Mouse (Mus musculus) kidney, adult 2 months (tissue): ENCODE measurements around the gene Actg1. TPM values are rescaled to one million over a fixed set of nuclear protein-coding genes. Genes with fewer than 3 reads are reported as not detected.

ENCODE experiments used
- DNase-seq: peaks from one replicate; pipeline ENCODE4 v3.0.0; 2021
- H3K27ac ChIP-seq: fragments of 200-500 bp; 2 replicates; pipeline ENCODE4 v1.5.1; 2012; ENCODE audit warnings: low read depth, low read length, control low read depth, inconsistent platforms; ENCODE audit not compliant: insufficient read depth
- H3K27me3 ChIP-seq: fragments of 200-500 bp; replicated peaks from 2 replicates; pipeline ENCODE4 v1.6.1; 2012; ENCODE audit warnings: mild to moderate bottlenecking, moderate library complexity, low read length, inconsistent platforms; ENCODE audit not compliant: control insufficient read depth, insufficient read depth
- H3K36me3 ChIP-seq: fragments of 200-500 bp; 2 replicates; pipeline ENCODE4 v1.6.1; 2012; ENCODE audit warnings: mild to moderate bottlenecking, moderate library complexity, low read length, inconsistent platforms; ENCODE audit not compliant: control insufficient read depth, insufficient read depth
- H3K4me1 ChIP-seq: fragments of 200-500 bp; 2 replicates; pipeline ENCODE4 v1.6.1; 2011; ENCODE audit warnings: low read length; ENCODE audit not compliant: control insufficient read depth, insufficient read depth
- H3K4me3 ChIP-seq: fragments of 200-500 bp; 2 replicates; pipeline ENCODE4 v1.5.1; 2011; ENCODE audit warnings: mild to moderate bottlenecking, low read depth, low read length, control low read depth; ENCODE audit not compliant: insufficient read depth
- CTCF ChIP-seq: fragments of 200-500 bp; conservative IDR thresholded peaks from 2 replicates; pipeline ENCODE4 v1.5.1; 2011; ENCODE audit warnings: low read depth, mild to moderate bottlenecking, control low read depth, low read length, moderate library complexity, mixed read lengths; ENCODE audit not compliant: insufficient read depth, insufficient read length
- POLR2A ChIP-seq: fragments of 200-500 bp; IDR thresholded peaks from one replicate; pipeline ENCODE4 v1.6.1; 2011; ENCODE audit warnings: low read depth, low read length, control low read depth
- WGBS: fragments of 180-500 bp; shearing (Covaris S2); methylation state at CpG from one replicate; pipeline ENCODE4 v1.1.7; 2018; 5-methylcytosine and 5-hydroxymethylcytosine counted together
- polyA plus RNA-seq: library from polyadenylated mRNA; depleted of rRNA; stranded (reverse); fragments of >200 nt; gene quantifications from 2 replicates; pipeline ENCODE4 v1.2.3, GENCODE M21; 2012

The Actg1 gene
- polyA plus RNA-seq, 1 experiment = 981 TPM

GRCm38 (mm10) chr11:120337447-120337846 lies 10.9 kb downstream of the Actg1 start:
- Histone ChIP-seq H3K27ac (no peak overlapping the region), H3K4me1 (peaks cover 4% of the 10 kb centered on the region; the same call in 1 of the 2 replicates), H3K27me3 (no peaks in the 10 kb centered on the region), H3K36me3 (no peaks in the 10 kb centered on the region), H3K4me3 (no peak overlapping the region)
- TF ChIP-seq POLR2A (no peak), CTCF (0 out of 2 replicates have a peak, but pooled peaks have one; percentile 10)
- DNase-seq = no peak
- WGBS = 74% methylated on average over 2 of the region's 2 CpGs

DNA sequence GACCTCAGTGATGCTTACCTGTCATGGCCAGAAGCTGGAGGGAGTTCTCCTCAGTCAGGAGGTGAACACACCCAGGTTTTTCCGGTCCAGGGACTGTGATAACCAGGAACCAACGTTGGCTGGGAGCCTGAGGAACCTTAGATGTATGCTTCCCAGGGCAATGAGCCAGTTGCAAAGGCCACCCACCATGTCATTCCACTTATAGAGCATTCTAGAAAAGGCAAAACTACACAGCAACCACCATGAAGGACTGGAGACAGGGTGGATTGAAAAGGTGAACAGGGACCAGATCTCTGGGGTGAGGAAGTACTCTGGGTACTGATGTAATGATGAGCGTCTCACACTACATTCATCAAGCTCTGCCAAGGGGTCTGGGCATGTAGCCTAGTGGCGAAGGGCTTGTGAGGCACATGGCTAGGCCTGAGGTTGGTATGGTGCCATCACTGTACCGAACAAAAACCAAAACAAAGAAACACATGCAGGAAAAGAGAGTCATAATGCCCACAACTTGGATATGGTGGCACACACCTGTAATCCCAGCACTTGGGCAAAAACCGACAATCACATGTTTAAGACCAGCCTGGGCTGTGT lies 12.8 kb downstream of the Actg1 start:
- TF ChIP-seq POLR2A = no peak
- no peak for TF ChIP-seq CTCF
- WGBS = 76% methylated on average over 6 of the region's 6 CpGs
- H3K27me3 ChIP-seq = no peaks in the 10 kb centered on the region
- no peak overlapping the region for H3K4me3 ChIP-seq
- no peak for DNase-seq
- H3K36me3 ChIP-seq = no peaks in the 10 kb centered on the region
- no peak overlapping the region for H3K27ac ChIP-seq
- H3K4me1 ChIP-seq = peaks cover 4% of the 10 kb centered on the region; the same call in 1 of the 2 replicates

GRCm38 (mm10) chr11:120320156-120320555 lies 28.2 kb downstream of the Actg1 start:
- no peak for TF ChIP-seq CTCF
- TF ChIP-seq POLR2A = no peak
- no peaks in the 10 kb centered on the region for H3K36me3 ChIP-seq
- no peaks in the 10 kb centered on the region for H3K27me3 ChIP-seq
- DNase-seq = no peak
- no peak overlapping the region for H3K4me3 ChIP-seq
- peaks cover 7% of the 10 kb centered on the region for H3K4me1 ChIP-seq
- WGBS = 93% methylated on average over 10 of the region's 10 CpGs
- no peak overlapping the region for H3K27ac ChIP-seq

DNA sequence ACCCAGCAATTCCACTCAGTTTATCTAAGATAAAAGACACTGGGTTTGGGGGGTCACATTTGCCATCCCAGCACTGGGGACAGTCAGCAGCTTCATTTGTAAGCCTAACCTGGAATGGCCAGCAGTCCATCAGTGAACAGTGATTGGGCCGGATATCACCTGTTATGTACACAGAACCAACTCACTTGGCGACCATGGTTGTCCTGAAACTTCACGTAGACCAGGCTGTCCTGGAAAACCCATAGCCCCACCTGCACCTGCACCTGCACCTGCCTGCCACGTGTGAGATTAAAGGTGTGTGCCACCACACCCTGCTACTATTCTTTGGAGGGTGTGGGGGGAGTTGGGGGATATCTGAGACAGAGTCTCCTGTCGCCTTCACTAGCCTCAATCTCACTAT lies 29.0 kb downstream of the Actg1 start:
- no peak for TF ChIP-seq POLR2A
- TF ChIP-seq CTCF = no peak
- Histone ChIP-seq H3K27me3 (no peaks in the 10 kb centered on the region), H3K36me3 (no peaks in the 10 kb centered on the region), H3K4me3 (no peak overlapping the region), H3K4me1 (peaks cover 7% of the 10 kb centered on the region), H3K27ac (no peak overlapping the region)
- WGBS = 90% methylated on average over 5 of the region's 5 CpGs
- no peak for DNase-seq

- H3K4me3 ChIP-seq = no peak overlapping the region
- no peak for TF ChIP-seq POLR2A
- TF ChIP-seq CTCF = no peak
- peaks cover 7% of the 10 kb centered on the region for H3K4me1 ChIP-seq
- H3K27ac ChIP-seq = peak overlapping the region; percentile 80
- H3K27me3 ChIP-seq = no peaks in the 10 kb centered on the region
- no peak for DNase-seq
- WGBS = 59% methylated on average over 7 of the region's 7 CpGs
- no peaks in the 10 kb centered on the region for H3K36me3 ChIP-seq
Measured at GRCm38 (mm10) chr11:120317456-120317855, 30.9 kb downstream of the Actg1 start.

GRCm38 (mm10) chr11:120316690-120317254 lies 31.6 kb downstream of the Actg1 start:
- 18% methylated on average over 13 of the region's 13 CpGs for WGBS
- H3K27ac ChIP-seq = peak overlapping the region; percentile 80
- peak; percentile 48 for DNase-seq
- H3K27me3 ChIP-seq = no peaks in the 10 kb centered on the region
- no peaks in the 10 kb centered on the region for H3K36me3 ChIP-seq
- H3K4me1 ChIP-seq = peaks cover 7% of the 10 kb centered on the region
- TF ChIP-seq CTCF (no peak), POLR2A (no peak)
- peak overlapping the region; percentile 34 for H3K4me3 ChIP-seq

DNA sequence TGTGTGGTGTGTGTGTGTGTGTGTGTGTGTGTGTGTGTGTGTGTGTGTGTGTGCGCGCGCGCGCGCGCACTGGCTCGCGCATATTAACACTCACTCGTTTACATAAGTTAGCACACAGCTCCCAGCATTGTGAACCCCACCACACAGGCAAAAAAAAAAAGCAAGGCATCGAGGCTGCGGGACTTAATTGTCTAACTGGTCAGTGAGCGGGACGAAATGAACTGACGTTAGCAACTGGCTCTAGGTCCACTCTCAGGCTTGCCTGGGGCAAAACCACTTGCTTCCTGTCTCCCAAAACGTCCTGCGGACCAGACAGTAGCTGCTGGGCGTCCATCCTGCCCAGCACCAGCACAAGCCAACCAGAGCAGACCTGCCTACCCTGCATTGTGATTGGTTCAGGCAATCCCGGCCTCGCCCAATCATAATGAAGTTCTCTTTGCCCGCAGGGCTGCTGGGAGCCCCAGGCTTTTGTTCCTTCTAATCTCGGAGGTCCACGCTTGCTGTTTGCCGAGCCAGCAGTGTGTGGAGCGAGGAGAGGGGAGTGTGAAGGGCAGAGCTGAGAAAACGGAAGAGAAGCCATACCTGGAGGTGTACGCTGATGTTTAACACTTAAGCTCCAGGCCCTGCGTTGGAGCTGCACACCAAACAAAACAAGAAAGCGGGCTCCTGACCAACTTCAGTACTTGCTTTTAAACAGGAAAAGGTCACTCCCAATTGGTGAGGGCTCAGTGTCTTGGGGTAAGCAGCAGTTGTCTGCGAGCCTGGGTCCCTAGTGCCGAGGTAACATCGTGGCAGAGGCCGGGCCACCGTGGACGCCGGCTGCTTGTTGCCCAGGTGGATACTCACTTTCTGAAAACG lies 32.3 kb downstream of the Actg1 start:
- TF ChIP-seq POLR2A (peak; percentile 66), CTCF (no peak)
- peak overlapping the region; percentile 41 for H3K4me3 ChIP-seq
- WGBS = 5% methylated on average over 37 of the region's 37 CpGs
- H3K27me3 ChIP-seq = no peaks in the 10 kb centered on the region
- no peaks in the 10 kb centered on the region for H3K36me3 ChIP-seq
- H3K4me1 ChIP-seq = peaks cover 7% of the 10 kb centered on the region
- peak; percentile 98 for DNase-seq
- H3K27ac ChIP-seq = peak overlapping the region; percentile 80
